Mouse (Mus musculus): Measurements from ENCODE around the gene Gltp.

GRCm38 (mm10) chr5:114722846-114723245 is 32.1 kb upstream of the Gltp start:
- no peak for TF ChIP-seq CTCF (IDR thresholded peaks at IDR 0.05; ENCODE audit: low read depth)
- no peak for TF ChIP-seq EP300 (IDR thresholded peaks at IDR 0.05; ENCODE audit: low read depth)

Measured in liver, postnatal 0 days (tissue).